Mouse (Mus musculus) urinary bladder, adult 18-20 months (tissue): Measurements from ENCODE around the gene Lrp6.

ENCODE experiments used
- DNase-seq, 2 experiments: peaks; one replicate each; pipeline ENCODE4 v3.0.0; 2022; ENCODE audit warnings: low spot score in 2 of 2, mixed read lengths in 2 of 2

The Lrp6 gene

GRCm38 (mm10) chr6:134434866-134435390 lies 131.8 kb downstream of the Lrp6 start:
- no peak for DNase-seq

DNA sequence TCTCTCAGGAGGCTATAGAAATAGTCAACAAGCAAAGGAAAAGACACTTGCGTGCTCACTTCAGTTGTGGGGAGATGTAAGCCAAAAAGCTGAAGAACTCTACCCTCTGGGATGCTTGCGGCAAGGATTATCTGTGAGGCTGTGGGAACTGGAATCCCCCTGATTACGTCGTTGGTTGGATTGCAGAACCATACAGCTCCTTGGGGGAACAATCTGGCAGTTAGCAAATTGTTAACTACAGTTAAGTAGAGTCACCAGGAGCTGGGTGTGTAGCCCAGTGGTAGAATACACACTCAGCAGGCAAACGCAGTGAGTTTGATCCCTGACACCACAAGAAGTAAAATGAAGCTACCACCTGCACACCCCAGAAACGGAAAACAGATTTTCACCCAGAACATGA lies 132.7 kb downstream of the Lrp6 start:
- DNase-seq = no peak

DNA sequence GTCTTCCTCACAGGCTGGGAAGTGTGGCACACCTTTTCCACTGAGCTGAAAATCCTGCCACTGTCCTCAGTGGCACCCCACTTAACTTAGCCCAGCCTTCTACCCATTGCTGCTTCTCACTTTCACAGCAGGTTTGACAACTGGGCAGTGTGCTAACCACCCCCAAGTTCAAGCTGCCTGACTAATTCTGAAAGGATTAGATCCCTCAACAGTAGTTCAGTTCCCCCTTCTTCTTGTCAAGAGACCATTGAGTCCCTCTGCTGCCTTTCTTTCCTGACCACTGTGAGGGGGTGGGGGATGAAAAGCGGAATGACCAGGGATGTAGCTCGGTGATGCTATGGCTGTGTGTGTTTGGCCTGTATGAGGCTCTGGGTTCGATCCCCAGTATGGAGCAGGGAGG lies 133.5 kb downstream of the Lrp6 start:
- no peak for DNase-seq

- no peak for DNase-seq
Measured at GRCm38 (mm10) chr6:134431583-134431982, 135.2 kb downstream of the Lrp6 start.

GRCm38 (mm10) chr6:134430161-134430799 lies 136.5 kb downstream of the Lrp6 start:
- no peak for DNase-seq

GRCm38 (mm10) chr6:134428455-134428854 lies 138.3 kb downstream of the Lrp6 start:
- DNase-seq = no peak

DNA sequence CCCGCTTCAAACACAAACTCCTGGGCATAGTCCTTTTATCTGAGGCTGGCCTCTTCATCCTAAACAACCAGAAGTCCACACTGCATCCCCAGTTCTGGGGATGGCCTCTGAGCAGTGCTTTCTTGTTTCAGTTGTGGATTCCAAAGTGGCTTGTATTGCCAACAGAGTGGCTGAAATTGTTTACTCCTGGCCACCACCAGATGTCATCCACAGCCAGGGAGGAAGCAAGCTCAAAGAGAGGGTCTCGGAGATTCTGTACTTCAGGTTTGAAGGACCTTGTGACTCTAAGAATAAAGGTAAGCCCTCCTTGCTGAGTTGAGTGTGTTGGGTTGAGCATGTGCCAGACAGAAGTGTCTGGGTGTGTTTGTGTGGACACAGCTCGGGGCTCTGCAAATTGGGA lies 139.6 kb downstream of the Lrp6 start:
- no peak for DNase-seq

- peak; percentile 23 to 39 for DNase-seq
Measured at GRCm38 (mm10) chr6:134425216-134425717, 141.5 kb downstream of the Lrp6 start.

DNA sequence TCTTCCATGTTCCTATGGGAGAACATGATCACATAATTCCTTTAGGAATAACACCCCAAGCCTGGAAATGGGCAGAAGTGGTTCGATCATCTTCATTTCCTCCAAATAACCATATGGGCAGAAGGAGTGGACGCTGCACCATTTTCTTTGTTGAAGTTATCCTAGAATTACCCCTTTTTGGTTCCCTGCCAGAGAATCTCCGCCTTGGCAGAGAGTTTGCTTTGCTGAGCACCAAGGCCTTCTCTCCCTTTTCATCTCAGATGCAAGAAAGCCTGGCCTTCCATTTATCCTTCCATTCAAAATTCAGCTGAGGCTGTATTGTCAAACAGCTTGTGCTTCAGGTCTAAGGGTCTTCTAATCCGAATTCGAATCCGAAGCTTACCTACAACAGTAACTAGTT lies 144.8 kb downstream of the Lrp6 start:
- DNase-seq = no peak

GRCm38 (mm10) chr6:134420375-134420774 lies 146.4 kb downstream of the Lrp6 start:
- no peak for DNase-seq

DNA sequence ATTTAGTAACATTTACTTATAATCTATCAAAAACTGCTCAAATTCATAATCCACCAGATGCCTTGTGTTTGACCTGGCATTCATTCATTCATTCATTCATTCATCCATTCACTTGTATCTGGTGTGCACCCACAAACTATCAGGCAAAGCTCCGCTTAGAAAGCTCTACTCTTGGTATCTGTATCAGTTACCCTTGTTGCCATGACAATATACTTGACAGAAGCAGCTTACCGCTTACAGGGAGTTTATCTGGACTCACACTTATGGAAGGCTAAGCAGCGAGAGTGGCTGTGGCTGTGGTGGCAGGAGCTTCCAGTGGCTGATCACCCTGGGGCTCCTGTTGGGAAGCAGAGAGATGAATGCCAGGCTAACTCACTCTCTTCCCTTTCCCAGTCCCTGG lies 148.9 kb downstream of the Lrp6 start:
- DNase-seq = no peak

GRCm38 (mm10) chr6:134416556-134417105 lies 150.1 kb downstream of the Lrp6 start:
- no peak for DNase-seq

DNA sequence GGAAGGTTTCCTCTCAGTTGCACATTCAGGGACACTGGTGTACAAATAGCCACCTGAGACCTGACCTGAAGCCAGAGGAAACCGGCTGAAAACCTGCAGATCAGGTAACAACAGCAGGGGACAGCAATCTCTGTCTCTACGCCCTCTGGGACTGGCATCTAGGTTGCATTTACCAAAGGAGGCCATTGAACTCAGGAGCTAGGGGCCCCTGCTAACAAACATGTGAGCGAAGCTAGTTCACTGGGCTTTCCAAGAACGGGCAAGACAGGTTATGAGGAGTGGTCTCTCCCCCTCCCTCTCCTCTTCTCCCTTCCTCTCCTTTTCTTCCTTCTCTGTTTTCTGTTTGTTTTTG lies 152.3 kb downstream of the Lrp6 start:
- DNase-seq = no peak

- peak; percentile 22 to 38 for DNase-seq
Measured at GRCm38 (mm10) chr6:134413706-134414531, 152.8 kb downstream of the Lrp6 start.

DNA sequence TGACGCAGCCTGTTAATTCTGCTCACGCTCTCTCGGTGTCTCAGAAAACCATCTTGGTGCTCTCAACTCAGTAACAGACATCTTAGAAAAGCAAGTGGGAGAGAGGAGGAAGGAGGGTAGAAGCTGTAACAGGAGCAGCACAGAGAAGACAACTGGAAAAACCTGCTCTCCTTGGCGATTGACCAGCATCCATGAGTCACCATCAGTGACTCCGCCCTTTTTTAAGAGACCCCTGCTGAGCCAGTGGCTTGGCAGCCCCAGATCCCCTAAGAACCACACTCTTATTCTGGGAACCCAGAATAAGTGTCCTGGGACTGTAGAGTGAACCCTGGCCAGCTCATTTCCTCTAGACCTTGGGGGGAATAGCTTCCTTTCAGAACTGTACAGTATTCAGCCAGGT lies 159.5 kb downstream of the Lrp6 start:
- peak; percentile 33 to 51 for DNase-seq

DNA sequence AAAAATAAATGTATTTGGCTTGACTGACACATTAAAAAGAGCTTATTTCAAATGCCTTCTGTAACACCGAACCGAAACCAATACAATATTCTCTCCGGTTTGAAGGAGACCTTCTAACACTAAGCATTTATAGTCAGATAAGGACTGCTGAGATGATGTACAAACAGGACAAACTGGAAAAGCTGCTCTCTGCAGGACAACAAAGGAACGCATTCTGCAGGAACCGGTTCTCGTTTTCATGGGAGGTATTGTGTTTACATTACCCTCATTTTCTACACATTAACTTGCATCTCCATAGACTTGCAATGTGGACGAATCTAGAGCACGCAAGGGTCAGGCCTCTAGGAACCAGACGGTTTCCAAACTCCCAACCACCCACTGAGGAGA lies 163.1 kb downstream of the Lrp6 start:
- DNase-seq = peak in 1 of 2 experiments; percentile 42

GRCm38 (mm10) chr6:134402914-134403683 lies 163.7 kb downstream of the Lrp6 start:
- peak in 1 of 2 experiments; percentile 50 for DNase-seq
